23 mouse cellular contexts compared by ENCODE assay signal in the genomic region with DNA sequence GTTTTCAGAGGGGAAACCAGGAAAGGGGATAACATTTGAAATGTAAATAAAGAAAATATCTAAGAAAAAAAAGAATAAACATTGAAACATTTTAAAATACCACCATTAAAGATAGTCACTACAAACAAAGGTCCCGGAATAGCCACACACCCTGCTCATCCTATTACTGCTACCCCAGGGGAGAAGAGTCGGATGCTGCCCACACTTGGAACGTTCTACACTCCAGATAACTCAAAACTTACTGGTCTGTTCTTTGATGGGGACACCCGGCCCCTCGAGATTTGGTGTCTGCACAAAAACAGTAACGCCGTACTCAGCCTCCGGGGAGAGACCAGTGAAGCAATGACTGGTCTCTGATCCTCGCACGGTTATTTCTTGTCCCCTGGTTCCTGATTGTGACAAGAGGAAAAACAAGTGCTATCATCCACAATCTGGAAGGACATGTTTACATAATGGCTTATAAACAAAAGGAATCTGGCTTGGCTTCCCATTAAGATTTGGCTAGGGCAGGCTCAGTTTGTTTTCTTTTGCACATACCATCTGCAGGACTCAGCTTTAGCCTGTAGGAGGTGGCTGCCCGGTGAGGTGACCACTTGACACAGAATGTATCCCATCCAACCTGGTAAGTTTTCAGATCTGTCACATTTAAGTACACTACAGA.
A peak's percentile ranks its signal among the peaks of the same experiment; 100 is the strongest.
DNase-seq lines count a peak whose midpoint lies in the region; ATAC-seq and TF ChIP-seq lines count a peak whose summit lies in the region.
"Had no signal": no experiment of that assay in that cellular context is flagged by ENCODE, and none has a peak within 500 bp of the region (broad histone marks: within the 10 kb centered on the region; RNA-seq: fewer than 3 reads in every experiment).

No protein-coding gene starts in this region.

- no peaks in the 10 kb centered on the region for H3K9me3 ChIP-seq in liver, embryonic 12.5 days (replicated peaks)
- H3K9me3 ChIP-seq: forebrain, embryonic 13.5 days; heart, embryonic 10.5 days; hindbrain, embryonic 12.5 days; limb, embryonic 12.5 days; midbrain, embryonic 15.5 days; stomach, embryonic 15.5 days had no signal

- H3K36me3 ChIP-seq in liver, adult 2 months (ENCODE audit: control insufficient read depth, insufficient read depth, low read length): no peaks in the 10 kb centered on the region
- no peaks in the 10 kb centered on the region for H3K36me3 ChIP-seq in liver, embryonic 12.5 days
- H3K36me3 ChIP-seq: heart, embryonic 10.5 days; hindbrain, embryonic 12.5 days; midbrain, embryonic 15.5 days; stomach, embryonic 15.5 days had no signal

- no peak for TF ChIP-seq POLR2A in liver, adult 2 months (IDR thresholded peaks at IDR 0.05; ENCODE audit: extremely low read depth, insufficient read depth, low read length)
- TF ChIP-seq POLR2A in cerebellum, adult 2 months (IDR thresholded peaks at IDR 0.05; ENCODE audit: borderline replicate concordance, insufficient read depth, low read length): no peak

- H3K27me3 ChIP-seq in liver, adult 2 months (ENCODE audit: control insufficient read depth, insufficient read depth, low read length): no peaks in the 10 kb centered on the region
- no peaks in the 10 kb centered on the region for H3K27me3 ChIP-seq in liver, embryonic 12.5 days (replicated peaks)
- H3K27me3 ChIP-seq in cerebellum, adult 2 months (ENCODE audit: control insufficient read depth, insufficient read depth, low read length): no peaks in the 10 kb centered on the region
- H3K27me3 ChIP-seq: CH12.LX; forebrain, embryonic 13.5 days; hindbrain, embryonic 12.5 days; limb, embryonic 12.5 days; midbrain, embryonic 15.5 days; stomach, embryonic 15.5 days had no signal

- H3K79me2 ChIP-seq in liver, adult 2 months (ENCODE audit: control insufficient read depth, insufficient read depth, low read length): no peaks in the 10 kb centered on the region

- DNase-seq in adrenal gland, postnatal 14 days: peak; percentile 7
- no peak for DNase-seq in adrenal gland, postnatal 25 days
- peak; percentile 31 for DNase-seq in liver, adult 2 months (ENCODE audit: extremely low read depth, low read depth, low spot score)
- peak; percentile 5 for DNase-seq in lung, postnatal 14 days
- no peak for DNase-seq in cerebellum, adult 2 months
- DNase-seq in frontal cortex, adult 2 months (ENCODE audit: extremely low spot score in 1 of 2, low spot score in 1 of 2): no peak
- DNase-seq in thymus, postnatal 0 days (ENCODE audit: low spot score): no peak
- DNase-seq: adrenal gland, adult 2 months; cerebellum, adult 9-11 months; kidney, adult 9 months; right cerebral cortex, postnatal 14 days; thymus, adult 2 months had no signal

- WGBS in liver, adult 2 months: 60% methylated on average over 11 of the region's 11 CpGs
- WGBS in liver, embryonic 12.5 days (ENCODE audit: insufficient replicate concordance): 56% methylated on average over 11 of the region's 11 CpGs
- 75% methylated on average over 11 of the region's 11 CpGs for WGBS in cerebellum, adult 2 months

- no peak overlapping the region for H3K4me2 ChIP-seq in liver, embryonic 12.5 days
- H3K4me2 ChIP-seq: forebrain, embryonic 13.5 days; hindbrain, embryonic 12.5 days; limb, embryonic 12.5 days; midbrain, embryonic 15.5 days; stomach, embryonic 15.5 days had no signal

- H3K9ac ChIP-seq in liver, adult 2 months (ENCODE audit: low read depth, low read length): no peak overlapping the region
- H3K9ac ChIP-seq in liver, embryonic 12.5 days: no peak overlapping the region
- H3K9ac ChIP-seq: forebrain, embryonic 13.5 days; hindbrain, embryonic 12.5 days; limb, embryonic 12.5 days; liver, embryonic 14.5 days; midbrain, embryonic 15.5 days; stomach, embryonic 15.5 days had no signal

- ATAC-seq in liver, embryonic 12.5 days: no peak
- ATAC-seq: forebrain, embryonic 13.5 days; inflammation-experienced regulatory T-cells, adult 6 months; midbrain, embryonic 15.5 days had no signal

- no peak overlapping the region for H3K4me3 ChIP-seq in liver, adult 2 months (ENCODE audit: insufficient read depth, low read depth, low read length)
- H3K4me3 ChIP-seq in liver, embryonic 12.5 days: no peak overlapping the region
- H3K4me3 ChIP-seq in cerebellum, adult 2 months (replicated peaks; ENCODE audit: insufficient read depth, low read depth, low read length): no peak overlapping the region
- H3K4me3 ChIP-seq: erythroblast, embryonic 14.5 days; forebrain, embryonic 13.5 days; heart, embryonic 10.5 days; hindbrain, embryonic 12.5 days; limb, embryonic 12.5 days; midbrain, embryonic 15.5 days; stomach, embryonic 15.5 days had no signal

- no peak overlapping the region for H3K27ac ChIP-seq in liver, adult 2 months (replicated peaks; ENCODE audit: insufficient read depth, low read depth, low read length)
- H3K27ac ChIP-seq in liver, embryonic 12.5 days: no peak overlapping the region
- H3K27ac ChIP-seq in cerebellum, adult 2 months (ENCODE audit: insufficient read depth, low read length): no peak overlapping the region
- H3K27ac ChIP-seq: forebrain, embryonic 13.5 days; hindbrain, embryonic 12.5 days; limb, embryonic 12.5 days; liver, embryonic 14.5 days; midbrain, embryonic 15.5 days; stomach, embryonic 15.5 days had no signal

- TF ChIP-seq CTCF in liver, adult 2 months (IDR thresholded peaks at IDR 0.05; ENCODE audit: low read depth, low read length): no peak
- no peak for TF ChIP-seq CTCF in cerebellum, adult 2 months (IDR thresholded peaks at IDR 0.05; ENCODE audit: borderline replicate concordance, insufficient read depth, low read depth, low read length)

- no peaks in the 10 kb centered on the region for H3K4me1 ChIP-seq in liver, adult 2 months (ENCODE audit: control insufficient read depth, insufficient read depth, low read length)
- H3K4me1 ChIP-seq in liver, embryonic 12.5 days: no peaks in the 10 kb centered on the region
- H3K4me1 ChIP-seq in cerebellum, adult 2 months (ENCODE audit: control insufficient read depth, insufficient read depth, low read length): no peaks in the 10 kb centered on the region
- H3K4me1 ChIP-seq: forebrain, embryonic 13.5 days; hindbrain, embryonic 12.5 days; limb, embryonic 12.5 days; midbrain, embryonic 15.5 days; stomach, embryonic 15.5 days had no signal

Comparison
In these comparisons a context has a peak if more than half of its experiments do, and no peak if none do; other contexts are left out.
1. DNase-seq: peak in adrenal gland, postnatal 14 days (single experiment), liver, adult 2 months (single experiment) and lung, postnatal 14 days (single experiment); none in adrenal gland, postnatal 25 days (single experiment), cerebellum, adult 2 months (0 of 2), frontal cortex, adult 2 months (0 of 2) and thymus, postnatal 0 days (single experiment).